Mouse (Mus musculus): ENCODE results near the gene Hhex. TPM values are rescaled to one million over a fixed set of nuclear protein-coding genes. Genes with fewer than 3 reads are reported as not detected.

Hhex gene
- total and polyA plus RNA-seq, 2 experiments from 2014 or later, result 1.1 to 3.4 TPM

- ATAC-seq, result no peak
- Histone ChIP-seq H3K9me3 (ENCODE audit: low read length) (no peaks in the 10 kb centered on the region), H3K4me3 (ENCODE audit: low read depth, low read length) (no peak overlapping the region), H3K27ac (ENCODE audit: low read depth, low read length) (no peak overlapping the region), H3K27me3 (ENCODE audit: insufficient read depth, low read length) (no peaks in the 10 kb centered on the region), H3K4me2 (ENCODE audit: low read depth) (no peak overlapping the region), H3K4me1 (ENCODE audit: insufficient read depth) (no peaks in the 10 kb centered on the region), H3K36me3 (ENCODE audit: insufficient read depth) (no peaks in the 10 kb centered on the region), H3K9ac (no peak overlapping the region)
- DNase-seq, result no peak
- WGBS, result 66% methylated on average over 6 of the region's 6 CpGs
- no peak for TF ChIP-seq CTCF (IDR thresholded peaks at IDR 0.05; ENCODE audit: low read depth)
Measured at GRCm38 (mm10) chr19:37468841-37469566, 34.4 kb downstream of the Hhex start.

- ATAC-seq, result no peak
Measured at GRCm38 (mm10) chr19:37471680-37472079, 37.1 kb downstream of the Hhex start.

GRCm38 (mm10) chr19:37472589-37472988, 38.0 kb downstream of the Hhex start:
- no peak for DNase-seq
- WGBS, result 71% methylated on average over 3 of the region's 3 CpGs
- Histone ChIP-seq H3K27me3 (ENCODE audit: insufficient read depth, low read length) (no peaks in the 10 kb centered on the region), H3K4me2 (ENCODE audit: low read depth) (no peak overlapping the region), H3K9me3 (ENCODE audit: low read length) (no peaks in the 10 kb centered on the region), H3K4me1 (ENCODE audit: insufficient read depth) (no peaks in the 10 kb centered on the region), H3K36me3 (ENCODE audit: insufficient read depth) (no peaks in the 10 kb centered on the region), H3K27ac (ENCODE audit: low read depth, low read length) (no peak overlapping the region), H3K9ac (no peak overlapping the region), H3K4me3 (ENCODE audit: low read depth, low read length) (no peak overlapping the region)
- ATAC-seq, result no peak
- TF ChIP-seq CTCF (IDR thresholded peaks at IDR 0.05; ENCODE audit: low read depth), result no peak

More at GRCm38 (mm10) chr19:37471680-37472079, 37.1 kb downstream of the Hhex start:
- 90% methylated on average over 4 of the region's 4 CpGs for WGBS
- Histone ChIP-seq H3K27me3 (ENCODE audit: insufficient read depth, low read length) (no peaks in the 10 kb centered on the region), H3K36me3 (ENCODE audit: insufficient read depth) (no peaks in the 10 kb centered on the region), H3K9ac (no peak overlapping the region), H3K4me2 (ENCODE audit: low read depth) (no peak overlapping the region), H3K9me3 (ENCODE audit: low read length) (no peaks in the 10 kb centered on the region), H3K4me3 (ENCODE audit: low read depth, low read length) (no peak overlapping the region), H3K27ac (ENCODE audit: low read depth, low read length) (no peak overlapping the region), H3K4me1 (ENCODE audit: insufficient read depth) (no peaks in the 10 kb centered on the region)
- DNase-seq, result no peak
- TF ChIP-seq CTCF (IDR thresholded peaks at IDR 0.05; ENCODE audit: low read depth), result no peak

GRCm38 (mm10) chr19:37481704-37482103, 47.1 kb downstream of the Hhex start:
- Histone ChIP-seq H3K36me3 (ENCODE audit: insufficient read depth) (no peaks in the 10 kb centered on the region), H3K9me3 (ENCODE audit: low read length) (no peaks in the 10 kb centered on the region)

GRCm38 (mm10) chr19:37482556-37483187, 48.1 kb downstream of the Hhex start:
- WGBS, result 83% methylated on average over 14 of the region's 14 CpGs
- H3K9ac ChIP-seq, result no peak overlapping the region
- TF ChIP-seq CTCF (IDR thresholded peaks at IDR 0.05; ENCODE audit: low read depth), result no peak
- DNase-seq (no peak), ATAC-seq (no peak)
- H3K4me3 ChIP-seq (ENCODE audit: low read depth, low read length), result no peak overlapping the region
- no peaks in the 10 kb centered on the region for H3K27me3 ChIP-seq (ENCODE audit: insufficient read depth, low read length)
- no peak overlapping the region for H3K27ac ChIP-seq (ENCODE audit: low read depth, low read length)
- H3K9me3 ChIP-seq (ENCODE audit: low read length), result no peaks in the 10 kb centered on the region
- no peak overlapping the region for H3K4me2 ChIP-seq (ENCODE audit: low read depth)
- no peaks in the 10 kb centered on the region for H3K36me3 ChIP-seq (ENCODE audit: insufficient read depth)
- no peaks in the 10 kb centered on the region for H3K4me1 ChIP-seq (ENCODE audit: insufficient read depth)

More at GRCm38 (mm10) chr19:37481704-37482103, 47.1 kb downstream of the Hhex start:
- ATAC-seq (no peak), DNase-seq (no peak)
- Histone ChIP-seq H3K4me2 (ENCODE audit: low read depth) (no peak overlapping the region), H3K27me3 (ENCODE audit: insufficient read depth, low read length) (no peaks in the 10 kb centered on the region), H3K27ac (ENCODE audit: low read depth, low read length) (no peak overlapping the region), H3K4me3 (ENCODE audit: low read depth, low read length) (no peak overlapping the region), H3K9ac (no peak overlapping the region), H3K4me1 (ENCODE audit: insufficient read depth) (no peaks in the 10 kb centered on the region)
- WGBS, result 87% methylated on average over 8 of the region's 8 CpGs
- TF ChIP-seq CTCF (IDR thresholded peaks at IDR 0.05; ENCODE audit: low read depth), result no peak

GRCm38 (mm10) chr19:37484787-37485186, 50.2 kb downstream of the Hhex start:
- H3K4me3 ChIP-seq (ENCODE audit: low read depth, low read length), result no peak overlapping the region
- no peaks in the 10 kb centered on the region for H3K4me1 ChIP-seq (ENCODE audit: insufficient read depth)
- no peak overlapping the region for H3K9ac ChIP-seq
- no peaks in the 10 kb centered on the region for H3K36me3 ChIP-seq (ENCODE audit: insufficient read depth)
- no peaks in the 10 kb centered on the region for H3K9me3 ChIP-seq (ENCODE audit: low read length)
- DNase-seq (no peak), ATAC-seq (no peak)
- no peak overlapping the region for H3K27ac ChIP-seq (ENCODE audit: low read depth, low read length)
- no peak for TF ChIP-seq CTCF (IDR thresholded peaks at IDR 0.05; ENCODE audit: low read depth)
- no peaks in the 10 kb centered on the region for H3K27me3 ChIP-seq (ENCODE audit: insufficient read depth, low read length)
- 90% methylated on average over 6 of the region's 6 CpGs for WGBS
- no peak overlapping the region for H3K4me2 ChIP-seq (ENCODE audit: low read depth)

- Histone ChIP-seq H3K9me3 (ENCODE audit: low read length) (no peaks in the 10 kb centered on the region), H3K4me2 (ENCODE audit: low read depth) (no peak overlapping the region), H3K36me3 (ENCODE audit: insufficient read depth) (no peaks in the 10 kb centered on the region), H3K9ac (no peak overlapping the region), H3K27ac (ENCODE audit: low read depth, low read length) (no peak overlapping the region), H3K27me3 (ENCODE audit: insufficient read depth, low read length) (no peaks in the 10 kb centered on the region), H3K4me3 (ENCODE audit: low read depth, low read length) (no peak overlapping the region), H3K4me1 (ENCODE audit: insufficient read depth) (no peaks in the 10 kb centered on the region)
- DNase-seq (no peak), ATAC-seq (no peak)
- WGBS, result 87% methylated on average over 6 of the region's 6 CpGs
- TF ChIP-seq CTCF (IDR thresholded peaks at IDR 0.05; ENCODE audit: low read depth), result no peak
Measured at GRCm38 (mm10) chr19:37486801-37487200, 52.2 kb downstream of the Hhex start.
